Mouse (Mus musculus): Measurements from ENCODE around the gene Rfx4. TPM values are rescaled to one million over a fixed set of nuclear protein-coding genes. Genes with fewer than 3 reads are reported as not detected.
A peak's percentile ranks its signal among the peaks of the same experiment; 100 is the strongest.

The Rfx4 gene
- polyA plus RNA-seq, 1 experiment = not detected

DNA sequence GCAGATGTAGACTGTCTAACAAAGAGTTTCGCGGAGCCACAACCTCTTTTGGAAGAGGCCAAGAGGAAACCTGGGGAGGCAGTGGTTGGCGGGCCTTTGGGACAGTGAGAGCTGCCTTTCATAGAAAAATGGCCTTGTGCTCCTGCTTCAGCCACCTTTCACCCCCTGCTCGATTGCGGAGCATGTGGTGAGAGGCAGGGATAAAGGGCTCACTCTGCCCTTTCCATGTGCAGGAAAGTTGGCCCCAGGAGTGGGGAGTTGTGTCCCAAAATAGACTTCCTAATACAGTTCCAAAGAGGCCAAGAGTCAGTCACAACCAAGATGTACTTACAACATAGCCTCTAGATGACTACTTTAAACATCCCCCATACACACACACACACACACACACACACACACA lies 145.8 kb downstream of the Rfx4 start:
- WGBS = 86% methylated on average over 5 of the region's 5 CpGs
- DNase-seq (ENCODE audit: low read depth, low spot score) = no peak

DNA sequence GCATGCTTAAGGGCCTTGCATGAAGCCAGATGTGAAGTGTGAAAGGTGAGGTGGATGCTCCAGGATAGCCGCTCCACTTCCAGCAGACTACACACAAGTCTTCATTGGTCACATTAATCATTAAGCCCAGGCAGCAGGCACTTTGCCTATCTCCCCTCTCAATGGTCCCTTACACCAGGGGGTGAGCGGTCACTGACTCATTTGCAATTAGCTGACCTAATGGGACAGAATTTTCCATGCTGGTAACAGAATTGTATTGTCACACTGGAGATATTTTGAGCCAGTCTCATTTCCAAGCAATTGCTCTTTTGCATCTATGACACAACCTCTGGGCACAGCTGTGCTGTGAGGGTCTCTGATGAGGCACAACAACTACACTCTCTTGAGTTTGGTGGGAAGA lies 146.4 kb downstream of the Rfx4 start:
- 88% methylated on average over 2 of the region's 2 CpGs for WGBS
- DNase-seq (ENCODE audit: low read depth, low spot score) = no peak

DNA sequence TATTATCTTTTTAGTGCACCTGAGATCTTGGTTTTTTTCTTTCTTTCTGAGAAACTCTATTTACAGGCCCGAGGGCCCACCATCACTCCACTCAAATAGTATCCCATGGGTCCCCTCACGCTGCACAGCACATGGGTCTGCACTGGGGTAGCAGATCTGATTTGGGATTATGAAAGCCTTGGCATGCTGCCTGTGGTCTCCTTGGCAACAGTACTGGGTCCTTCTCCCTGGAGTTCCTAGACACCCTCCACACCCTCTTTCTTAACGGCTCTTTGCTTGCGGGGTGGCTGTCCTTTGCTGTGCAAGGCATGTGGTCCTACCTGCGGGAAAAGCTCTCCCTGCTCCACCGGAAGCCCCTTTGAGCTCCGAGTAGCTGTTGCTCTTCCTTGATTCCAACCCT lies 147.4 kb downstream of the Rfx4 start:
- WGBS = 51% methylated on average over 7 of the region's 7 CpGs

DNA sequence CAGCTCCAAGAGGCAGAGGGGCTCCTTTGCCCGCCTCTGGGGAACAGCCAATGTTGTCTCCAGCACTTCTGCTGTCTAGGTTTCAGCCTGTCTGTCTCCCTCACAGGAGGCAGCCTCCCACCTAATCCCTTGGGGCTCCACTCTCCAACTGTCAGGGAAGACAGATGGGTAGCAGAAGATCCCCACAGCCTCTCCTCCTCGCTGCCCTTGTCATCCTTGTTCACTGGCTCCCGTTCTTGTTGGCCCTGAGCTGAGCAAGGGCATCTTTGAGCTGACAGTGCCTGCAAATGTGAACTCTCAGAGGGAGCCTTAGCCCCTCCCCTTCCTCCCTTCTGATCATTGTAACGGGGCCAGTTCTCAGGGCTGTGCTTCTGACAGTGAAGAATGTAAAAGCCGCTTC lies 147.9 kb downstream of the Rfx4 start:
- no peak for DNase-seq (ENCODE audit: low read depth, low spot score)
- 31% methylated on average over 5 of the region's 5 CpGs for WGBS

More for the DNA sequence above, 147.4 kb downstream of the Rfx4 start:
- no peak for DNase-seq (ENCODE audit: low read depth, low spot score)

DNA sequence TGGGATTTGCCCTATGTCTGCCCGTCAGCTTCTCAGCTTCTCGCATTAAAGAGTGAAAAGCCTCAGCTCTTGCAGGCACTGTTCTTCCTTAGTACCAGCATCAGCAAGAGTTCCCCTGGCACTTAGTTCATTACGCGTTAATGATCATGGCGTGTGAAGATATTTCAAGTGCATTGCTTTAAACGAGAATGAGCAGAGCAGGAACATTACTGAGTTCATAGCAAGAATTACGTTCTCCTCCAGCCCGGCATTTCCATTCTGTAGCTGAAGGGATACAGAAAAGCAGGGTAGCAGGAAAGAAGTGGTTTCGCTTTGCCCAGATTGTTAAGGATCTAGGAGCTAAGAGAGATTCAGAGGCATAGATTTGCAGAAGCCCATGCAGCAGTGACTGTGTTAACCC lies 151.0 kb downstream of the Rfx4 start:
- WGBS = 85% methylated on average over 9 of the region's 9 CpGs
- no peak for DNase-seq (ENCODE audit: low read depth, low spot score)

DNA sequence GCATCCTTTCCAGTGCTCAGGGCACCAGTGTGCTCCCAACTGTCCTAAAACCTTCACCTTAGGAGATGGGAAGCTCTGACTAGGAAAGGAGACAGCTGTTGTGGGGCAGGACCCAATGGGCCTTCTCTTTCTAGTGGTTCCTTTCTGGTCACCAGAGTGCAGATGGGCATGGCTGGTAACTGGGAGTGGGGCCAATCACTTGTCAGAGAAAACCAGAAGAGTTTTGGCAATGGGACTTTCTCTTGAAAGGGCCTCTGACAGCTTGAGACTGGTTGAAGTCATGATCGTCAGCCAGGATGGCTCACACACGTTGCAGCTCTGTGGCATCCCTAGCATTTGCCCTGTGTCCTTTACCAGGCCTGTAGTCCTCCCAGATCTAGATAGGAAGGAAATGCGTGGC lies 152.1 kb downstream of the Rfx4 start:
- DNase-seq (ENCODE audit: low read depth, low spot score) = no peak
- 91% methylated on average over 3 of the region's 3 CpGs for WGBS

DNA sequence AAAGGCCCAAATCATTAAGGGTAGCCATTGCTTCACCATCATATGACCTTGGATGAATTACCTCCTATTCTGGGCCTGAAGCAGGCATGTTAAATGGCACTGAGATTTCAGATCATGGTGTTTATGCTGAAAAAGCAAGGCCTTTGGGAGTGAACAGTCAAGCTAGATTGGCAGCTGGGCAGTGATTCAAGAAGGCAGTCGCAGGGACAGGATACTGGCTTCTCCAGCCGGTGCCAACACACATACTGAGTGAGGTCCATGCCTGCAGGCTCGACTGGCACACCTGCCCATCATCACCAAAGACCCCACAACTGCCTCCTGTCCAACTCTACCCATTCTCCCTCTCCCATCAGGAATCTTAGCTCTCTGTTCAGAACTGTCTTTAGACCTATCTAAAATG lies 152.6 kb downstream of the Rfx4 start:
- no peak for DNase-seq (ENCODE audit: low read depth, low spot score)
- 88% methylated on average over 3 of the region's 3 CpGs for WGBS

DNA sequence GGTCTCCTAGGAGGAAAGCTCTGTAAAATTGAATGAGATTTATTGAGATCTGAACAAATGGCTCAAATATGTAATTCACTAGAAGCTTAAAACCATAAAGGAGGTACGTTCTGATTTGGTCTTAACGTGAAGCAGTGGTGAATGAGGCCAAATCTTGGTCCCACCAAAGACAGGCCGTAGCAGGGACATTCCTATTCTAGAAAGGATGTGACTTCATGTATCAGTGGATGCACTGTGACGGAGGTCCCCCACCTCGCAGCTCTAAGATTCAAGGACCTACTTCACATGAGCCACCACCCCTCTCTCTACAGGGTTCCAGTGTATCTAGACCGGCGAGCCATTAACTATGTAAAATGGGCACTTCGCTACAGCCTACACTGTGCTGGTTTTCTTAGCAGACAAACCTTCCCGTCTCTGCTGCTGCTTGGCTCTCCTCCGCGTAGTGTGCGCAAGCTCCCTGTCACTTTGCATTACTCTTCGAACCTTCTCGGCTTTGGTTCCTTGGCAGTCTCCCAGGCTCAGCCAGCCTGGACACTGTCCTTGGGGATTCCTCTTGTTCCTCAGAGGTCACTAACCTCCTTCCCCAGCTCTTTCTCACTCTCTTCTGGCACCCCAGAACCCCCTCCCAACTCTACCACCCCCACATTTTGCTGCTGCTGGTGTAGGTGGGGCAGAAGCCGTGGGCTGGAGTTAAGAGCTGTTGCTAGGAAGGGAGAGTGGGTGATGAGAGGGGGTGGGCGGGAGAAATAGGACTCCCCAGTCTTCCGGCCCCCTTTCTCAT lies 153.3 kb downstream of the Rfx4 start:
- no peak for DNase-seq (ENCODE audit: low read depth, low spot score)

DNA sequence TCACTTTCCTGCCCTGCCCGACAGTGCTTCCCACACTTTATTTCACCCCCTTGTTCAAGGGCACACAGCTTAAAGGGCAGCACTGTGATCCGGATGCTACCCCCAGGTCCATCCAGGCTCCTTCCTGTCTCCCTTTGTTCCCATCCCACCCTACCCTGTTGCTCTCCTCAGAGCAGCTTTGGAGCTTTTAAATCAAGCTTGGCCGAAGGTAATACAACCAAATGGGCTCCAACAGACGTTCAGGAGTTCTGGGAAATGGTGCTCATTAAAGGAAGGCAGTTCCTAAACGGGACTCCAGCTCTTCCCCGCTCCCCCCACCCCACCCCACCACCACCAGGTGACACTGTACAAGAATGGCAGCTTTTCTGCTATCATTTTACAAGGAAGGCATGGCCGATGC lies 154.3 kb downstream of the Rfx4 start:
- 68% methylated on average over 7 of the region's 7 CpGs for WGBS
- DNase-seq (ENCODE audit: low read depth, low spot score) = no peak

More for the DNA sequence above, 153.3 kb downstream of the Rfx4 start:
- 89% methylated on average over 17 of the region's 17 CpGs for WGBS

DNA sequence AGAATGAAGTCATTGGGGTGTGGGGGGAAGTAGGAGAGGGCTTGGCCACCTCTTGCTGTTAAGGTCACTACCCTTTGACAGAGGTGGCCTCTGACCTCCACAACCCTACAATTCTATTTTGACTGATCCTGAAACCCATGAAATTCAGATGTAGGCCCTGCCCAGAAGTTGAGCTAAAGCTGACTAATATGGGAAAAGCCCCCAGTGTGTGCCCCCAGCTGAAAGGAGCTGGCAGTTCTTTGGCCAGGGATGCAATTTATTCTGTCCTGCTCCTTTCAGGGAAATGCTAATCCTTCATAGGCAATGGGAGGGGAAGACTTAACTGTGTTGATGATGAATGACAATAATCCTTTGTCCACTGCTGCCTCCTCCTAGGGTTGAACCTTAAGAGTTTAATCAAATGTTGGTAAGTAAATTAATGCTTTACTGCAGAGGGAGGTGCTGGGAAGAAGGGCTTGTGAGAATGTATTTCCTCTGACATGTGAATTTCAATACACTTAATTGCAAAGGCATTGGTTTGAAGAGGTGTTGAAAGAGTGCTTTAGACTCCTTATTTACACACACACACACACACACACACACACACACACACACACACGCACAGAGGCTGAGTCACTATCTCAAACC lies 155.0 kb downstream of the Rfx4 start:
- no peak for DNase-seq (ENCODE audit: low read depth, low spot score)
- WGBS = 57% methylated on average over 1 of the region's 1 CpGs

DNA sequence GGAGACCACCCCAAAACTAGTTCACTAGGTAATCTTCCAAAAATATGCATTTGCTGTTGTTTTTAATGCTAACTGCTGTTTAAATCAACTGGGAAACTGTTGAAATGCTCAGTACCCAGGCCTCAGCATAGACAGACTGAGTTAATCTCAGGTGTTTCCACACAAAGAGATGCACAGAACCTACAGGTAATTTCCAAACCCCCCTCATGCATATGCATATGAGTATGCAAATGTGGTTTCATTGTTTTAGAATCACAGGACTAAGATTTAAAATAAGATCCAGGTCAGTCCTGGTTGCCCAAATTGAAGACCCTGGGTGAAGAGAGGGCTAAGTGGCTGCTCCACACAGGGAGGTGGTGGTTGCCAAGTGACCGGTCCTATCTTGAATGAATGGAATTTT lies 157.3 kb downstream of the Rfx4 start:
- 83% methylated on average over 1 of the region's 1 CpGs for WGBS
- no peak for DNase-seq (ENCODE audit: low read depth, low spot score)

DNA sequence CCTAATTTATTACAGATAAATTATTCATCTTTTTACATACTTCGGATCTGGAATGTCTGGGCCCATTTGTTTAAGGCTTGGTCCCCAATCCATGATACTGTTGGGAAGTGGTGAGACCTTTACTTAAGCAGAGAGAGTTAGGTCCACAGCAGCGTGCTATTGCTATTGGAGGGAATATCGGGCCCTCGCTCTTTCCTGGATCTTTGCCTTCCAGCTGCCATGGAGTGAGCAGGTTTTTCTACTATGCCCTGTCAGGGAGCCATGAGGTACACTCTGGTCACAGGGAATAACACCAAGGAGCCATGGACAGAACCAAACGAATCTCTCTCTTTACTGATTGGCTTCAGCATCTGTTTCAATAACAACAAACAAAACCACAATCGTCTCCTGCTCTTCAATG lies 159.6 kb downstream of the Rfx4 start:
- 80% methylated on average over 6 of the region's 6 CpGs for WGBS
- DNase-seq (ENCODE audit: low read depth, low spot score) = no peak

DNA sequence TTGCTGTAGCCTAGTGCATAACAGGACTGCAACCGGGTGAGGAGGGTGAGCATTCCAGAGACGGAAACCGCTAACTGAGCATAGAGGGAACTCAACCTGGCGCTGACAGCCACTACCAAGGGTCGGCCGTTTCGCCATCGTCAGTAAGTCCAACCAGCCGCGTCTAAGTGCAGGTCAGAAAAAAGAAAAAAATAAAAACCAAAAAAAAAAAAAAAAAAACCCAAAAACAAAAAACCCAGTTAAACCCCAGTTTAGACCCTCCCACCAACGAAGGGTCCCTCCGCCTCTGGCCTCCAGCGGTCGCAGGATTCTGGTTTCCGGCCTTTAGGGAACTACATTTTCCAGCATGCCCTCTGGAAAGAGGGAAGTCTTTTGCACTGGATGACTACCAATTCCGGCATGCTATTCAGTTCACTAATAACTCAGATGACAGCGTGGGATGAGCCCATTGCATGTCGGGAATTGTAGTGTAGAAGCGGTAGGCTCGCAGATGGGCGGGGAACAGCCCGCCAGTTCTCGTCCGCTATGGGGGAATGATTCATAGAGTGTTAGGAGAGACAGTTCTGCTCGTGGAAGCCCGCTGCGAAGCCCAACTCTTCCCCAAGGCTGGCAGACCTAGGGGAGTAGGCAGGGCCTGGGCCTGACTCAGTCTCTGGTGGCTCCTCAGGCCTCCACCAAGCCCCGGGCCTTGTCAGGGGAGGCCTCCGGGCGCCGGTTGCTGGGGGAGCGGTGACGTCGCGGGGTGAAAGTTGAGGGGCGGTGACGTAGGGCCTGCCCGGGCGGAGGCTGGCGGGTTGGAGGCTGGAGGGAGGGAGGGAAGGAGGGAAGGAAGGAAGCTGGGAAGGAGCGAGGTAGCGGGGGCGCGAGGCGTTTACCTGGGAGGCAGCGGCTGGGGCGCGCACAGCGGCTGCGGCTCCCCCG lies 161.2 kb downstream of the Rfx4 start, which contains the start of gene Ric8b:
Gene Ric8b (plus strand): TSS at position 807 of the 921 bp plus-strand sequence.
- WGBS = under 1% methylated on average over 51 of the region's 51 CpGs
- peak; percentile 98 for DNase-seq (ENCODE audit: low read depth, low spot score)

DNA sequence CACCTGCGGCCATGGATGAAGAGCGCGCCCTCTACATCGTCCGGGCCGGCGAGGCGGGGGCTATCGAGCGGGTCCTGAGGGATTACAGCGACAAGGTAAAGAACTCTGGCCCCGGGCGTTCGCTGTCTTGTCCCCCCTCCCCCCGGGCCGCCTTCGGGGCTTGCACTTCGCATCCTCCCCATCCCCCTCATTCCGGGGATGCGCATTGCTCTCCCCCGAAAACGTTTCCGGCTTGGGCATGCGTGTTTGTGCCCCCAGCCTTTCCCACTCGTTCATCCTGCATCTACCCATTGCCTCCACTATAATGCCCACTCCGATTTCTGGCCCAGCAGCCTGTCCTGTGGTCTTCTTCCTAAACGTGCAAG lies 161.9 kb downstream of the Rfx4 start:
- no peak for DNase-seq (ENCODE audit: low read depth, low spot score)
- WGBS = under 1% methylated on average over 27 of the region's 27 CpGs

DNA sequence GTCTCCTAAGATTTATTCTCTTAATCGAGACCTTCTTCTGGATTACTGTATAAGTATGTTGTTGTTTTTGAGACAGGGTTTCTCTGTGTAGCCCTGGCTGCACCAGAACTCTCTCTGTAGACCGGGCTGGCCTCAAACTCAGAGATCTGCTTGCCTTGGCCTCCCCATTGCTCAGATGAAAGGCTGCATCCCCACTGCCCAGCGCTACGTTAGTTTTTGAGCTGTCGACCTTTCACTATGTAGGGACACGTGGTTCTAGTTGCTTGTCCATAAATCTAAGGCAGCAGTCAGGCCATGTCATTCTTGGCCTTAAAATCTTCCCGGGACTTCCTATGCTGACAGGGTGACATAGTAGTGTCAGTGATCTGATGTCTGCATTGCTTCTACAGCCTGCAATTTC lies 170.5 kb downstream of the Rfx4 start:
- DNase-seq (ENCODE audit: low read depth, low spot score) = no peak
- WGBS = 84% methylated on average over 7 of the region's 7 CpGs

DNA sequence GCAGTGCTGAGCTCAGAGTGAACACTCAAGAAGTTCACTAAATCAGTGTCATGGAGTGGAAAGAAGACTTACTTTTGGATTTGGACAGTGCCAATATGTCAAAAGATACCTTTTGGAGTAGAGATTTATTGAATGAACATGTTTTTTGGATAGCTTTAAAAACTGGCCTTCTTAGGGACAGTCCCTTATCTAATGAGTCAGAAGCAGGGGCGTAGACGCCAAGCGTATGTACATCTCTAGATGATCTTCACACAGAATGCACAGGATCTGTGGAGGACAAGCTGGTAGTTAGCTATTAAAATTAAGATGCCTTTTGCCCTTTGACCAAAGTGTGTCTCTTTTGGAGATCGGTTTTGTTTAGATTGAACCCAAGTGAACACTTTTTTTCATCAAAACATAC lies 171.0 kb downstream of the Rfx4 start:
- WGBS = 76% methylated on average over 4 of the region's 4 CpGs
- DNase-seq (ENCODE audit: low read depth, low spot score) = no peak

DNA sequence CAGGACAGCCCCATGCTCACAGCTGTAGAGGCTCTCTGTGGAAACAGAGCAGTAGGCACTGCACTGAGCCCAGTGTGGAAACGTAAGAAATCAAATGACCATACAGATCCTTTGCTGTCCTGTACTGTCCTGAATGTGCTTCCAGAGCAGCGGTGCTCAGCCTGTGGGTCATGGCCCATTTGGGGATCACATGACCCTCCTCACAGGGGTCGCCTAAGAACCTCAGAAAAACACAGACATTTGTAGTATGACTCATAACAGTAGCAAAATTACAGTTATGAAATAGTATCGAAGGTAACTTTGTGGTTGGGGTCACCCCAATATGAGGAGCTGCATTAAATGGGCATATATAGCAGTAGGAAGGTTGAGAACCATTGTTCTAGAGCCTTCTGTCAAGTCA lies 172.6 kb downstream of the Rfx4 start:
- 90% methylated on average over 4 of the region's 4 CpGs for WGBS
- no peak for DNase-seq (ENCODE audit: low read depth, low spot score)

DNA sequence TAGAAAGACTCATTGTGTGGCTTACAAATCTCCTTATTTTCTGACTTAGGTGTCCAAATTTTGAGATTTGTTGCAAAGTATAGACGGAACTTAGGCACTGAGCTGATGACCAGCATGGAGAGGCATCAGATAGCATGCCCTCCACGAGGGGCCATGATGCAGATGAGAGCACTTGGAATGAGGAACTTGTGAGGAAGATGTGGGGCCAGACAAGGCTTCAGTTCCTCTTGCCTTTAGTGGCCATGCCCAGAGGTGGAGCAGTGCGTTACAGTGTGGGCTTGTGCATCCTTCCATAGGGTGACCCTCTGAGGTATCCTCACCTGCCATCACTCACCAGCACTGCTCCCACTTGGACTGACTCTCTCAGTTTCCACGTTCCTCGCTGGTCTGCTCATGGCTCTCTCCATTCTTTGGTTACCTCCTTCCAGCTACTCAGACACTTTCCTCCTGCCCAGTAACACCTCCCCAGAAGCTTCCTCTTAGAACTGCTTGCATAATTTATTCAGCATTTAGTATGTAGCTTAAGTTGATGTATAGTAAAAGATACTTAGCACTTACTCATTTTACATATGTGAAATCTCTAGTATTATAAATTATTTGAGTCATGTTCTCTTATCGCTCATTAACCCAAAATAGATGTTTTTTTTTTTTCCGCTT lies 179.8 kb downstream of the Rfx4 start:
- DNase-seq (ENCODE audit: low read depth, low spot score) = no peak
- WGBS = 86% methylated on average over 7 of the region's 7 CpGs

DNA sequence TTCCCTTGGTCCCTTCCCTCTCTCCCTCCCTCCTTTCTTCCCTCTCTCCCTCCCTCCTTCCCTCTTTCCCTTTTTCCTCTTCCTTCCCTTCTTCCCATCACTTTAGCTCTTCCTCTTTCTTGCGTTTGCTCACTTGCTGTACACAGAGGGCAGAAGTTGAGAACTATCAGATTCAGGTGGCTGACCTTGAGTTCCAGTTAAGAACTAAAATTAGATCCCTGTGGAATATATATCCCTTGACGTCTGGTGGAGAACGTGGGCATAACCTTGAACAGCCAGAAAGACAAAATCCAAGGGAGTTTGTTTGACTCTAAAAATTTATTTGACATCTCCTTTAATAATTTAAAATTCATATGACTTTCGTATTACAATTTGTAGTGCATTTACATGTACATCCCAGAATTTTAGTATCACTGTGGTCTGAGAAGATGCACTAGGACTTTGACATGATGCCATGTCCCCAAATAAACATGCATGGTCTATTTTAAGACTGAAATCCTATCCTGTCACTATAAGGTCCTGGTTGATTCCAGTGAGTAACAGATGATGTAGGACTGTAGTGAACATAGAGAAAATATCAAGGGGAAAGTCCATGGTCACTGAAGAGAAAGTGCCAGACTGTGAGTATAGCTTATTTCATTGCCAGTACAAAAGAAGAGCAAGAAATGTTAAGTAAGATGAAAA lies 181.1 kb downstream of the Rfx4 start:
- WGBS = 68% methylated on average over 4 of the region's 4 CpGs
- DNase-seq (ENCODE audit: low read depth, low spot score) = no peak

Measured in large intestine, adult 2 months (tissue).